Comparison of ENCODE assay signal across 8 mouse cellular contexts in the genomic region with DNA sequence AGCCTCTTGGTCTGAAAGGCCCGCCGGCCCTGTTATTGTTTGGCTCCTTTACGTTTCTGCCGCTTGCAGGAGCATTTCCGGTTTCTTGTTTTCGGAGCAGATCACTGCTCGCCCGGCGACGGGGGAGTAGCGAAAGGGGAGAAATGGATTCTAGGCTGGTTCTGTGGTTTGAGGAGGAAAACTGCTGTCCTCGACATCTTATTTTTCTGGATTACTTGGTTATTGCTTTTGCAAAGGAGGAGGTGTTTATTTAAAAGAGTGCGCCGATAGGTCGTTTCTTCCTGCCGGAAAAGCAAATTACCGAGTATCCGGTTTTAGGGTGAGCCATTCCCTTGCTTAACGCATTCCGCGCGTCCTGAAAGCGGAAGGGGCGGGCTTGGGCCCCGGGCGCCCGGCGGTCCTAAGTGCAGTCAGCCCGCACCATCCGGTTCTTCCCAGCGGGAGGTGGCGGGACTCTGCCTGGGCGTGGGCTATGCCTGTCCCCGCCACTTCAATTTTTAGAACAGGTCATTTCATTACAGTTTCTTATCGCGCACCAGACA. TPM values are rescaled to one million over a fixed set of nuclear protein-coding genes. Genes with fewer than 3 reads are reported as not detected.
DNase-seq lines count a peak whose midpoint lies in the region; ATAC-seq and TF ChIP-seq lines count a peak whose summit lies in the region.

No protein-coding gene starts in this region.

- H3K36me3 ChIP-seq in erythroblast, embryonic 14.5 days (ENCODE audit: control insufficient read depth): peaks cover 45% of the 10 kb centered on the region
- 0 out of 2 replicates have a peak, but pooled peaks cover 2% of the 10 kb centered on the region for H3K36me3 ChIP-seq in heart, embryonic 11.5 days (ENCODE audit: control insufficient read depth, insufficient read depth, low read length)
- H3K36me3 ChIP-seq in kidney, embryonic 16.5 days (ENCODE audit: insufficient read depth, low read length): peaks cover 10% of the 10 kb centered on the region; the same call in 1 of the 2 replicates
- peaks cover 33% of the 10 kb centered on the region for H3K36me3 ChIP-seq in liver, embryonic 12.5 days
- H3K36me3 ChIP-seq in stomach, embryonic 15.5 days: no peaks in the 10 kb centered on the region; the same call in 1 of the 2 replicates

- peaks cover 79% of the 10 kb centered on the region for H3K4me1 ChIP-seq in erythroblast, embryonic 14.5 days (ENCODE audit: control insufficient read depth)
- peaks cover 39% of the 10 kb centered on the region for H3K4me1 ChIP-seq in heart, embryonic 11.5 days (ENCODE audit: control insufficient read depth, insufficient read depth, low read length)
- peaks cover 25% of the 10 kb centered on the region for H3K4me1 ChIP-seq in kidney, embryonic 16.5 days (ENCODE audit: insufficient read depth, low read length)
- H3K4me1 ChIP-seq in liver, embryonic 12.5 days: peaks cover 74% of the 10 kb centered on the region
- H3K4me1 ChIP-seq in stomach, embryonic 15.5 days: peaks cover 33% of the 10 kb centered on the region

- peak; percentile 90 for DNase-seq in CD4-positive, CD25-positive, alpha-beta regulatory T cell, adult 2 months (ENCODE audit: low read depth, low spot score)
- peak; percentile 99 for DNase-seq in brain, embryonic 14.5 days (ENCODE audit: low read depth)
- peak; percentile 81 to 83 for DNase-seq in natural killer cell, adult 2 months (ENCODE audit: low spot score in 2 of 2)

- H3K4me2 ChIP-seq in heart, embryonic 11.5 days: peak overlapping the region; percentile 72
- peak overlapping the region; percentile 77 for H3K4me2 ChIP-seq in kidney, embryonic 16.5 days (replicated peaks; ENCODE audit: low read depth, low read length)
- H3K4me2 ChIP-seq in liver, embryonic 12.5 days: peak overlapping the region; percentile 96
- H3K4me2 ChIP-seq in stomach, embryonic 15.5 days: peak overlapping the region; percentile 60

- no peak for TF ChIP-seq CTCF in brain, embryonic 14.5 days (IDR thresholded peaks at IDR 0.05; ENCODE audit: borderline replicate concordance, extremely low read depth, insufficient read depth, insufficient read length)

- WGBS in heart, embryonic 11.5 days (ENCODE audit: insufficient replicate concordance): 0% methylated on average over 36 of the region's 36 CpGs
- 0% methylated on average over 36 of the region's 36 CpGs for WGBS in kidney, embryonic 16.5 days
- under 1% methylated on average over 36 of the region's 36 CpGs for WGBS in liver, embryonic 12.5 days (ENCODE audit: insufficient replicate concordance)
- under 1% methylated on average over 36 of the region's 36 CpGs for WGBS in stomach, embryonic 15.5 days

- H3K4me3 ChIP-seq in erythroblast, embryonic 14.5 days (replicated peaks): peak overlapping the region; percentile 85
- H3K4me3 ChIP-seq in heart, embryonic 11.5 days (ENCODE audit: low read depth, low read length): peak overlapping the region; percentile 60
- H3K4me3 ChIP-seq in kidney, embryonic 16.5 days (ENCODE audit: low read length): peak overlapping the region; percentile 94
- peak overlapping the region; percentile 86 for H3K4me3 ChIP-seq in liver, embryonic 12.5 days
- peak overlapping the region; percentile 80 for H3K4me3 ChIP-seq in stomach, embryonic 15.5 days (replicated peaks)

- no peaks in the 10 kb centered on the region for H3K27me3 ChIP-seq in erythroblast, embryonic 14.5 days (ENCODE audit: control insufficient read depth)
- no peaks in the 10 kb centered on the region for H3K27me3 ChIP-seq in heart, embryonic 11.5 days (ENCODE audit: control insufficient read depth, insufficient read depth, low read length)
- H3K27me3 ChIP-seq in kidney, embryonic 16.5 days (ENCODE audit: insufficient read depth, low read length): no peaks in the 10 kb centered on the region
- H3K27me3 ChIP-seq in liver, embryonic 12.5 days (replicated peaks): no peaks in the 10 kb centered on the region
- no peaks in the 10 kb centered on the region for H3K27me3 ChIP-seq in stomach, embryonic 15.5 days (replicated peaks)

- H3K27ac ChIP-seq in heart, embryonic 11.5 days (ENCODE audit: low read depth, low read length): peak overlapping the region; percentile 88
- H3K27ac ChIP-seq in kidney, embryonic 16.5 days (ENCODE audit: low read length): peak overlapping the region; percentile 99
- H3K27ac ChIP-seq in liver, embryonic 12.5 days: peak overlapping the region; percentile 95
- peak overlapping the region; percentile 97 for H3K27ac ChIP-seq in stomach, embryonic 15.5 days

- peak; percentile 85 for ATAC-seq in heart, embryonic 11.5 days (replicated peaks; ENCODE audit: insufficient number of reproducible peaks, low FRiP score, low TSS enrichment)
- ATAC-seq in kidney, embryonic 16.5 days (ENCODE audit: low FRiP score, low TSS enrichment): peak; percentile 87
- peak; percentile 84 for ATAC-seq in liver, embryonic 12.5 days
- peak; percentile 82 for ATAC-seq in stomach, embryonic 15.5 days (ENCODE audit: insufficient read depth, low FRiP score, low read depth)

- peak overlapping the region; percentile 76 for H3K9ac ChIP-seq in heart, embryonic 11.5 days (ENCODE audit: low read depth, low read length)
- peak overlapping the region; percentile 79 for H3K9ac ChIP-seq in kidney, embryonic 16.5 days (replicated peaks; ENCODE audit: low read length)
- peak overlapping the region; percentile 89 for H3K9ac ChIP-seq in liver, embryonic 12.5 days
- peak overlapping the region; percentile 73 for H3K9ac ChIP-seq in stomach, embryonic 15.5 days

- peak; percentile 57; the same call in 1 of the 2 replicates for TF ChIP-seq POLR2A in brain, embryonic 14.5 days (IDR thresholded peaks at IDR 0.05; ENCODE audit: borderline replicate concordance, extremely low read depth, insufficient read depth, insufficient read length, poor library complexity, severe bottlenecking)

- no peaks in the 10 kb centered on the region for H3K9me3 ChIP-seq in erythroblast, embryonic 14.5 days (ENCODE audit: control insufficient read depth, low read length)
- no peaks in the 10 kb centered on the region for H3K9me3 ChIP-seq in heart, embryonic 11.5 days (replicated peaks; ENCODE audit: control insufficient read depth, low read length)
- no peaks in the 10 kb centered on the region for H3K9me3 ChIP-seq in kidney, embryonic 16.5 days (ENCODE audit: low read length)
- no peaks in the 10 kb centered on the region for H3K9me3 ChIP-seq in liver, embryonic 12.5 days (replicated peaks)
- H3K9me3 ChIP-seq in stomach, embryonic 15.5 days: no peaks in the 10 kb centered on the region

RNA-seq across cellular contexts. Expression of gene Trp53, which starts 1.1 kb away (rescaled TPM):
- 93.6 and 131 TPM in 2 replicates for polyA plus RNA-seq in brain, embryonic 14.5 days (2012; rRNA removed)
- 4.1 and 4.3 TPM in 2 replicates for polyA plus RNA-seq in erythroblast, embryonic 14.5 days (2012)
- polyA plus RNA-seq in heart, embryonic 11.5 days (2014; fragmentation: Nextera tagmentation; extraction: Ambion mirVana): 103 and 107 TPM in 2 replicates
- 191 and 205 TPM in 2 replicates for polyA plus RNA-seq in kidney, embryonic 16.5 days (2015; fragmentation: Nextera tagmentation; extraction: Ambion mirVana)
- 110 TPM in 2 replicates for polyA plus RNA-seq in liver, embryonic 12.5 days (2016; fragmentation: Nextera tagmentation; extraction: Ambion mirVana)
- polyA plus RNA-seq in stomach, embryonic 15.5 days (2015; fragmentation: Nextera tagmentation; extraction: Ambion mirVana): 122 and 130 TPM in 2 replicates

RNA-seq across cellular contexts. Expression of gene Wrap53, which starts 1.2 kb away (rescaled TPM):
- 20.9 and 27.0 TPM in 2 replicates for polyA plus RNA-seq in brain, embryonic 14.5 days (2012; rRNA removed)
- polyA plus RNA-seq in erythroblast, embryonic 14.5 days (2012): 3.8 and 7.2 TPM in 2 replicates
- 20.3 and 22.9 TPM in 2 replicates for polyA plus RNA-seq in heart, embryonic 11.5 days (2014; fragmentation: Nextera tagmentation; extraction: Ambion mirVana)
- polyA plus RNA-seq in kidney, embryonic 16.5 days (2015; fragmentation: Nextera tagmentation; extraction: Ambion mirVana): 29.3 and 30.3 TPM in 2 replicates
- polyA plus RNA-seq in liver, embryonic 12.5 days (2016; fragmentation: Nextera tagmentation; extraction: Ambion mirVana): 24.3 and 27.1 TPM in 2 replicates
- polyA plus RNA-seq in stomach, embryonic 15.5 days (2015; fragmentation: Nextera tagmentation; extraction: Ambion mirVana): 21.6 and 24.5 TPM in 2 replicates

RNA-seq across cellular contexts. Expression of gene Efnb3, which starts 21.2 kb away (rescaled TPM):
- 187 and 206 TPM in 2 replicates for polyA plus RNA-seq in brain, embryonic 14.5 days (2012; rRNA removed)
- 0.15 and 0.20 TPM in 2 replicates for polyA plus RNA-seq in erythroblast, embryonic 14.5 days (2012)
- 15.2 and 19.0 TPM in 2 replicates for polyA plus RNA-seq in heart, embryonic 11.5 days (2014; fragmentation: Nextera tagmentation; extraction: Ambion mirVana)
- 11.8 and 12.6 TPM in 2 replicates for polyA plus RNA-seq in kidney, embryonic 16.5 days (2015; fragmentation: Nextera tagmentation; extraction: Ambion mirVana)
- 1.7 and 2.3 TPM in 2 replicates for polyA plus RNA-seq in liver, embryonic 12.5 days (2016; fragmentation: Nextera tagmentation; extraction: Ambion mirVana)
- 10.4 and 12.6 TPM in 2 replicates for polyA plus RNA-seq in stomach, embryonic 15.5 days (2015; fragmentation: Nextera tagmentation; extraction: Ambion mirVana)

RNA-seq across cellular contexts. Expression of gene Atp1b2, which starts 24.5 kb away (rescaled TPM):
- polyA plus RNA-seq in brain, embryonic 14.5 days (2012; rRNA removed): 44.3 and 74.7 TPM in 2 replicates
- 8.1 and 9.1 TPM in 2 replicates for polyA plus RNA-seq in erythroblast, embryonic 14.5 days (2012)
- 31.0 and 36.2 TPM in 2 replicates for polyA plus RNA-seq in heart, embryonic 11.5 days (2014; fragmentation: Nextera tagmentation; extraction: Ambion mirVana)
- polyA plus RNA-seq in kidney, embryonic 16.5 days (2015; fragmentation: Nextera tagmentation; extraction: Ambion mirVana): 12.3 and 14.3 TPM in 2 replicates
- polyA plus RNA-seq in liver, embryonic 12.5 days (2016; fragmentation: Nextera tagmentation; extraction: Ambion mirVana): 38.3 and 39.8 TPM in 2 replicates
- polyA plus RNA-seq in stomach, embryonic 15.5 days (2015; fragmentation: Nextera tagmentation; extraction: Ambion mirVana): 7.5 and 7.7 TPM in 2 replicates

RNA-seq across cellular contexts. Expression of gene Dnah2, which starts 32.3 kb away (rescaled TPM):
- 4.7 and 5.2 TPM in 2 replicates for polyA plus RNA-seq in brain, embryonic 14.5 days (2012; rRNA removed)
- polyA plus RNA-seq in erythroblast, embryonic 14.5 days (2012): 0.04 TPM in 1 of 2 replicates, not detected in the other
- polyA plus RNA-seq in heart, embryonic 11.5 days (2014; fragmentation: Nextera tagmentation; extraction: Ambion mirVana): 0.20 and 1.3 TPM in 2 replicates
- polyA plus RNA-seq in kidney, embryonic 16.5 days (2015; fragmentation: Nextera tagmentation; extraction: Ambion mirVana): 0.69 and 0.90 TPM in 2 replicates
- polyA plus RNA-seq in liver, embryonic 12.5 days (2016; fragmentation: Nextera tagmentation; extraction: Ambion mirVana): 0.06 and 0.17 TPM in 2 replicates
- 0.81 and 1.1 TPM in 2 replicates for polyA plus RNA-seq in stomach, embryonic 15.5 days (2015; fragmentation: Nextera tagmentation; extraction: Ambion mirVana)

Comparison
In these comparisons a context has a peak if more than half of its experiments do, and no peak if none do; other contexts are left out.
1. Peak in every context shown above with its lines: DNase-seq, ATAC-seq, H3K4me3 ChIP-seq and H3K27ac ChIP-seq.
2. RNA of gene Trp53, which starts 1.1 kb away (polyA plus RNA-seq): 191 to 205 TPM in kidney, embryonic 16.5 days, 122 to 130 TPM in stomach, embryonic 15.5 days, 110 TPM in liver, embryonic 12.5 days, 103 to 107 TPM in heart, embryonic 11.5 days and 93.6 to 131 TPM in brain, embryonic 14.5 days; 4.1 to 4.3 TPM in erythroblast, embryonic 14.5 days; every median in the first group is over 10 times any median in the second.